Mouse (Mus musculus): ENCODE data around the gene Chrm4. TPM values are rescaled to one million over a fixed set of nuclear protein-coding genes. Genes with fewer than 3 reads are reported as not detected.

Chrm4 gene
- polyA plus RNA-seq, 1 experiment = 0.97 TPM

GRCm38 (mm10) chr2:91975581-91976541 is 48.8 kb downstream of the Chrm4 start, which contains the start of gene Dgkz:
Gene Dgkz (minus strand): TSS chr2:91975864.
- Histone ChIP-seq H3K27me3 (ENCODE audit: control insufficient read depth, insufficient read depth, low read length, poor library complexity, severe bottlenecking) (0 out of 2 replicates have a peak, but pooled peaks cover 6% of the 10 kb centered on the region), H3K4me3 (ENCODE audit: low read depth, low read length) (peak within 1 kb of the TSS; percentile 56), H3K27ac (ENCODE audit: insufficient read depth, low read length) (no peak within 1 kb of the TSS), H3K9ac (ENCODE audit: low read depth, poor library complexity, severe bottlenecking) (peak within 1 kb of the TSS; percentile 28), H3K4me1 (ENCODE audit: control insufficient read depth, insufficient read depth, low read length) (peaks cover 3% of the 10 kb centered on the region), H3K36me3 (ENCODE audit: control insufficient read depth, insufficient read depth, low read length, poor library complexity, severe bottlenecking) (no peaks in the 10 kb centered on the region), H3K9me3 (replicated peaks; ENCODE audit: control insufficient read depth, insufficient read depth, low read length, poor library complexity, severe bottlenecking) (no peaks in the 10 kb centered on the region)
- TF ChIP-seq CTCF (IDR thresholded peaks at IDR 0.05; ENCODE audit: low read depth, low read length) (no peak), POLR2A (IDR thresholded peaks at IDR 0.05; ENCODE audit: insufficient read depth, low read length) (no peak), EP300 (IDR thresholded peaks at IDR 0.05; ENCODE audit: insufficient read depth, low read depth, low read length) (no peak; the same call in 1 of the 2 replicates)

GRCm38 (mm10) chr2:91977960-91978359 is 50.9 kb downstream of the Chrm4 start:
- no peaks in the 10 kb centered on the region for H3K9me3 ChIP-seq (replicated peaks; ENCODE audit: control insufficient read depth, insufficient read depth, low read length, poor library complexity, severe bottlenecking)
- no peak overlapping the region for H3K27ac ChIP-seq (ENCODE audit: insufficient read depth, low read length)
- H3K4me3 ChIP-seq (ENCODE audit: low read depth, low read length) = no peak overlapping the region
- no peak for TF ChIP-seq CTCF (IDR thresholded peaks at IDR 0.05; ENCODE audit: low read depth, low read length)
- TF ChIP-seq POLR2A (IDR thresholded peaks at IDR 0.05; ENCODE audit: insufficient read depth, low read length) = no peak
- TF ChIP-seq EP300 (IDR thresholded peaks at IDR 0.05; ENCODE audit: insufficient read depth, low read depth, low read length) = no peak
- H3K9ac ChIP-seq (ENCODE audit: low read depth, poor library complexity, severe bottlenecking) = no peak overlapping the region
- 0 out of 2 replicates have a peak, but pooled peaks cover 6% of the 10 kb centered on the region for H3K27me3 ChIP-seq (ENCODE audit: control insufficient read depth, insufficient read depth, low read length, poor library complexity, severe bottlenecking)
- H3K36me3 ChIP-seq (ENCODE audit: control insufficient read depth, insufficient read depth, low read length, poor library complexity, severe bottlenecking) = no peaks in the 10 kb centered on the region
- no peaks in the 10 kb centered on the region for H3K4me1 ChIP-seq (ENCODE audit: control insufficient read depth, insufficient read depth, low read length)

Other genes starting within 250 kb of the Chrm4 start
- 38.8 and 43.2 TPM in 2 replicates for gene Atg13, start 216.7 kb upstream of the Chrm4 start, polyA plus RNA-seq (2011; ENCODE audit: insufficient read depth, insufficient read length, low read depth, missing spikeins)
- gene Harbi1, start 216.4 kb upstream of the Chrm4 start, polyA plus RNA-seq (2011; ENCODE audit: insufficient read depth, insufficient read length, low read depth, missing spikeins) = 16.8 and 22.4 TPM in 2 replicates
- 43.1 and 50.4 TPM in 2 replicates for gene Ambra1, start 197.1 kb upstream of the Chrm4 start, polyA plus RNA-seq (2011; ENCODE audit: insufficient read depth, insufficient read length, low read depth, missing spikeins)
- gene Mdk, start 5.0 kb downstream of the Chrm4 start, polyA plus RNA-seq (2011; ENCODE audit: insufficient read depth, insufficient read length, low read depth, missing spikeins) = 156 and 167 TPM in 2 replicates
- gene Gm9821, start 18.5 kb downstream of the Chrm4 start, polyA plus RNA-seq (2011; ENCODE audit: insufficient read depth, insufficient read length, low read depth, missing spikeins) = not detected in 2 replicates
- gene Dgkz, start 48.6 kb downstream of the Chrm4 start, polyA plus RNA-seq (2011; ENCODE audit: insufficient read depth, insufficient read length, low read depth, missing spikeins) = 28.1 and 29.6 TPM in 2 replicates
- 10.5 and 10.9 TPM in 2 replicates for gene Creb3l1, start 97.3 kb downstream of the Chrm4 start, polyA plus RNA-seq (2011; ENCODE audit: insufficient read depth, insufficient read length, low read depth, missing spikeins)
- gene Phf21a, start 165.9 kb downstream of the Chrm4 start, polyA plus RNA-seq (2011; ENCODE audit: insufficient read depth, insufficient read length, low read depth, missing spikeins) = 47.0 and 52.2 TPM in 2 replicates